Mouse (Mus musculus) cortical plate, adult 2 months (tissue): ENCODE results near the gene Psmc2. TPM values are rescaled to one million over a fixed set of nuclear protein-coding genes. Genes with fewer than 3 reads are reported as not detected.

ENCODE experiments used
- H3K27ac ChIP-seq: fragments of 200-500 bp; 2 replicates; pipeline ENCODE4 v1.5.1; 2012; ENCODE audit warnings: low read length, control low read depth, inconsistent platforms; ENCODE audit not compliant: insufficient read depth
- H3K4me1 ChIP-seq: fragments of 200-500 bp; 2 replicates; pipeline ENCODE4 v1.6.1; 2011; ENCODE audit warnings: low read length; ENCODE audit not compliant: control insufficient read depth, insufficient read depth
- H3K4me3 ChIP-seq: fragments of 200-500 bp; 2 replicates; pipeline ENCODE4 v1.5.1; 2011; ENCODE audit warnings: mild to moderate bottlenecking, low read length, control low read depth; ENCODE audit not compliant: insufficient read depth
- CTCF ChIP-seq: fragments of 200-500 bp; IDR thresholded peaks from 2 replicates; pipeline ENCODE4 v1.5.1; 2011; ENCODE audit warnings: mild to moderate bottlenecking, control low read depth, low read length; ENCODE audit not compliant: insufficient read depth; ENCODE audit errors: extremely low read depth
- POLR2A ChIP-seq: fragments of 200-500 bp; IDR thresholded peaks from 2 replicates; pipeline ENCODE4 v1.6.1; 2011; ENCODE audit warnings: mild to moderate bottlenecking, low read length, control low read depth; ENCODE audit not compliant: insufficient read depth; ENCODE audit errors: extremely low read depth
- polyA plus RNA-seq: library from polyadenylated mRNA; depleted of rRNA; stranded (reverse); fragments of >200 nt; gene quantifications from 2 replicates; pipeline ENCODE4 v1.2.3, GENCODE M21; 2012

Psmc2 gene
- polyA plus RNA-seq, 1 experiment: 93.8 TPM

DNA sequence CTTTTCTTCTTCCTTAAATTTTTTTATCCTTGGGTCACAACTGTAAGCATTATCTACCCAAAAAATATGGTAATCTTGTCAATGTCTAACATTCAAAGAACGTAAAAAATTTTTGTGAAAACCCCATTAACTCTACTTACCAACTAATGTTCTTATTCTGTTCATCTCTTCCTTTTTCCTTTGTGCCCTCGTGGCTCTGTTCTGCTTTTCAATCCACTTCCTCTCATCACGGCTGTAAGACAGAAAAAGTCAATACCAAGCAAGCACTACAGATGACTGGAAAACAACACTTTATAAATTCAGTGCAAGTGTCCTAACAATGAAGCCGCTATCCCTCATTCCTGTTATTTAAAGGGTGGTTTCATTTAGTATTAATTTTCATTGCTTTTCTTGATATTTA is 16.6 kb upstream of the Psmc2 start:
- TF ChIP-seq POLR2A: no peak
- no peak for TF ChIP-seq CTCF
- no peak overlapping the region for H3K27ac ChIP-seq
- H3K4me1 ChIP-seq: peaks cover 2% of the 10 kb centered on the region; the same call in 1 of the 2 replicates
- H3K4me3 ChIP-seq: no peak overlapping the region

DNA sequence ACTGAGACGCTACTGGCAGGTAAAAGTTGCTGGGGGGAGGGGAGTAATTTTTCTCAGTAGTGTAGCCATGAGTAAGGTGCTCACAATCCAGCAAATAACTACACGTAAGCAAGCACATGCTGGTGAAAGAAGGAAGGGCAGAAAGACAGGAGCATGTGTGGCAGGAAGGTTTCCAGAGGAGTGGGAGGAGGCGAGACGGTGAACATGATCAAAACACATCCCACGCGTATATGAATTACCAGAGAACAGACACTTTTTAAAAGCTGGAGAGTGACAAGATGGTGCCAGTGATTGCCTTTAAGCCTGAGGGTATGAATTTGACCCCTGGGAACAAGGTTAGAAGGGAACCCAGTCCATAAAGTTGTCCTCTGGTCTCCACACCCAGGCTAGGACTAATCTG is 15.2 kb upstream of the Psmc2 start:
- H3K4me3 ChIP-seq: no peak overlapping the region
- TF ChIP-seq CTCF (no peak), POLR2A (no peak)

DNA sequence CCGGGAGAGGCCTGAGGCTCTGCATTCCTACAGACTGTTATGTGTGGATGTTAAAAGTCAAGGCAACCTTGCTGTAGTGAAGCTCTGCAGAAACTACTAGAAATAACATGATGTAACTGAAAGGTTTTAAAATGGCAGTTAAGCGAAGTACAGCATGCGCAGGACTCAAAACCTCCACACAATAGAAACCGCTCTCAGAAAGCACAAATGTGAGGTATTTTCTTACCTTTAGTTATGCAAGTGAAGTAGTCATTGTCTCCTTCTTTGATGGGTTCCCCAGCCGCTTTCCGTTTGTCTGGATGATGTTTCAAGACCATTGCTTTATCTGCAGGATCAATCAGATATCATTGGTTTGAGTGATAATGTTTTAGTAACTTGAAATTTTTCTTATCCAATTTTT is 8.6 kb upstream of the Psmc2 start:
- Histone ChIP-seq H3K4me1 (no peaks in the 10 kb centered on the region), H3K27ac (no peak overlapping the region), H3K4me3 (no peak overlapping the region)
- no peak for TF ChIP-seq POLR2A
- TF ChIP-seq CTCF: no peak

More for the DNA sequence above, 15.2 kb upstream of the Psmc2 start:
- Histone ChIP-seq H3K27ac (no peak overlapping the region), H3K4me1 (peaks cover 2% of the 10 kb centered on the region; the same call in 1 of the 2 replicates)

DNA sequence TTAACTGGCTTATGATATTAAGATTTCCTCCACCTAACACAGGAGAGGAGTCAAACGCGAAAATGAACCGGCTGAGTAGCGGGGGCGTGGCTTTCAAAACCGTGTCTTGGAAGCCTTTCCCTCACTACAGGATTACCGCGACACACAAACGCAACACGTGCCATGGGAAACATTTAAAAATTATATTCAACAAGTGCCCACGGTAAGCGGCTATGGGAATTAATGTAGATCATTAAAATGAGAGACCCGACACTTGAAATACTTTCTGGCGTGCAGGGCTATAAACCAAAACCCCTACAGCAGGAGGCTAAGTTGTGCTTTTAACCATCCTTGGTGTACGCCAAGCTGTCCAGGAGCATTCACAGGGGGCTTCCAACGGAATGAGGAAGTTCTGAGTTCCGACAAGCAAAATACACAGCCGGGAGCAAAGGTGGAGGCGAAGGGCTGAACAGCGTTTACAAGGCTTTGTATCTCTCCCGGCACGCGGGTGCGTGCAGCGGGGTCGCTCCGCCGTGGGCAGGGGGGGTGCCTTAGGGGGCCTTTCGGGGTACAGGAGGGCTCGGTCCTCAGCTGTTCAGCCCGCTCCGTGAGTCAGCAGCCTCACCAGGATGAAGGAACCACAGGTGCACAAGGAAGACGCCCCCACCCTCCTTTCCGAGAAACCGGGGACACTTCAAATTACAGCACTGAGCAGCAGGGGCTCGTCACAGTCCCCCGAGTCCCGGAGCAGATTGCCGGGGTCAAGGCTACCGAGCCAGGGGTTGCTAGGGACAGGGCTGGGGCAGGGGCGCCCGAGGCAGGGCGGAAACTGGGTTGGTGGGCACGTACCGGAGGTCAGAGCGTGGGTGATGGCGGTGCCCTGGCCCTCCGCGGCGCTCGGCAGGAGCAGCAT is 676 bp upstream of the Psmc2 start:
- Histone ChIP-seq H3K4me1 (peaks cover 7% of the 10 kb centered on the region), H3K27ac (peak overlapping the region; percentile 84; the same call in 1 of the 2 replicates), H3K4me3 (peak overlapping the region; percentile 93)
- no peak for TF ChIP-seq POLR2A
- no peak for TF ChIP-seq CTCF

DNA sequence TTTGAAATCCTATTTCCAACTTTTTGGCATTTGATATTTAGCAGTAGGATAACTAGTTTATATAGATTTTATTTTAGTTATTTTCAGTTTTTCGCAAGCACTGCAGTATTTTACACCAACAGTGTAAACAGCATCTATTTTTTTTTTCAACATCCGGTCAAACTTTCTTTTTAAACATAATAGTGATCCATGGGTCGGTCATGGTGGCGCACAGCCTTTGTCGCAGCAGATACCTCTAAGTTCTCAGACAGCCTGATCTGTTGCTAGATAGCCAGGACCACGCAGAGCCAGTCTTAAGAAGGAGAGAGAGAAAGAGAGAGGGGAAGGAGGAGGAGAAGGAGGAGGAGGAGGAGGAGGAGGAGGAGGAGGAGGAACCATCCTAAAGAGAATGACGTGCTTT is 693 bp downstream of the Psmc2 start:
- peaks cover 7% of the 10 kb centered on the region for H3K4me1 ChIP-seq
- no peak overlapping the region for H3K27ac ChIP-seq
- TF ChIP-seq POLR2A (no peak), CTCF (no peak)
- no peak overlapping the region; the same call in 1 of the 2 replicates for H3K4me3 ChIP-seq

DNA sequence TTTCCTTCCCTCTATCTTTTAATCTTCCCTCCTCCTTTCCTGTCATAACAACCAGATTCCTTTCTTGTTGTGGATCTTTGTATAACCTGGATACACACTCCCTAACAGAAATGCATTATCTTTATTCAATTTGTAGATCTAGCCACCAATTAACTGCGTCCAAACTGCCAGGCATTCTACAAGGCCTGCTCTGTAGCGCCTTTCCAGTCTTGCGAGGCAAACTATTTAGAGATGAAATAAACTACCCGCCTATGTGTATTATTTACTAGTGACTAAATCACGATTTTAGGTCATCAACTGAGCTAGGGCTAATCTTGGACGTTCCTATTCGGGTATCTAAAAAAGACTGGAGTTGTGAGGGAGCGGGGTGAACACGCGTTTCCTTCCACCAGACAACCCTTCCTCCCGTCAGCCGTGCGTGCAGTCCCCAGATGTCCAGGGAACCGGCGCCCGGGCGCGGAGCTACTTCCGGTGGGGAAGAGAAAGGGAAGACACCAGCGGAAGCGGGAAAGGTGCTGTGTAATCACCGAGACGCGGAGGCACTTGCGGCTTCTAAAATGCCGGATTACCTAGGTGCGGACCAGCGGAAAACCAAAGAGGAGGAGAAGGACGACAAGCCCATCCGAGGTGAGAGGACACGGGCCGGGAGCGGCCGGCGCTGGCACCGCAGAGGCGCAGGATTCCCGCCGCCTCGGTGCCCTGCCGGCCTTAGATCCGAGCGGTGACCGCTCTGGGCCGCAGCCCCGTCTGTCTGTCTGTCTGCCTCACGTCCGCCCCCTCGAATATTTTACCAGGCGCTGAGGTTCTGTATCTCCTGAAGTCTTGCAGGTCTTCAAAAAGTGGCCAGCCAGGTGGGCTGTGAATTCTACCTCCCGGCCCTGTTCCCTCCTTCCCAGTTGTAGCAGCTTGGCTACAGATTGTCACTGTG is 1.4 kb downstream of the Psmc2 start:
- TF ChIP-seq CTCF (no peak), POLR2A (peak; percentile 85)
- Histone ChIP-seq H3K4me3 (peak overlapping the region; percentile 60), H3K4me1 (peaks cover 7% of the 10 kb centered on the region), H3K27ac (peak overlapping the region; percentile 87)

DNA sequence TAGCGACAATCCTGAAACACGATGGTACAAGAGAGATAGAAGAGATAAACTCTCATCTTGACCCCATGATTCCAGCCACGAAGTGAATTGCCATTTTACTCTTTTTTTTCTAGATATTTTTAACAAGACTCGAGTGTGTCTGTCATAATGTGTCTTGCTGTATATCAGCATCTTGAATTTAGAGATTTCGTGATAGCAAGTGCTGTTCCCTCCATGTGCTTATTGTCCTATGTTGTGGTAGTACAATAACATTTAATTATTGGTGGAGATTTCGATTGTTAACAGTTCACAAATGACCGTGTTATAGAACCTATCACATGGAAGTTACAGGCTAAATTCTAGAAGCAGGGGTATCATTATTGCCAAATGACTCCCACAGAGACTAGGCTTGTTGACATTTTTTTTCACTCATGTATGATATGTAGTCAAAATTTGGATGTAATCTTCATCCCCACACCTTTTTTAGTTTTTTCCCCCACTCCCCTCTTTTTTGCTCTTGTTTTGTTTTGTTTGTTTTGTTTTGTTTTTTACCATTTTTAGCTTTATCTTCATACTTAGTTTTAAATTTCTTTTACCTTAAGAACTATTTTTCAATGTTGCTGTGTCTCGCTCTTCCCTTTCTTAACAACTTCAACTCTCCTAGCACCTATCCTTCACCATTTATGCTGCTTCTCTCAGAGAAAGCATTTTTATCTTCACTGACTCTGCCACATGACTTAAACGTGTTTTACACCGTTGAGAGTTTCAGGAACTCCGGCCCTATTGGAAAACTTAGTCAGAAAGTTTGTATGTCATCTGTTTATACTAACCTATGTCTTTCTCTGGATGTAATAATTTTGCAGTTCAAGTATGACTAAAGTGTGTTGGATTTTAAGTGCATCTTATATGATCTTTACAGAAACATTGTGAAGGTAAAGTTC is 2.4 kb downstream of the Psmc2 start:
- no peak overlapping the region for H3K27ac ChIP-seq
- H3K4me1 ChIP-seq: peaks cover 7% of the 10 kb centered on the region
- TF ChIP-seq CTCF (no peak), POLR2A (no peak)
- peak overlapping the region; percentile 60 for H3K4me3 ChIP-seq

DNA sequence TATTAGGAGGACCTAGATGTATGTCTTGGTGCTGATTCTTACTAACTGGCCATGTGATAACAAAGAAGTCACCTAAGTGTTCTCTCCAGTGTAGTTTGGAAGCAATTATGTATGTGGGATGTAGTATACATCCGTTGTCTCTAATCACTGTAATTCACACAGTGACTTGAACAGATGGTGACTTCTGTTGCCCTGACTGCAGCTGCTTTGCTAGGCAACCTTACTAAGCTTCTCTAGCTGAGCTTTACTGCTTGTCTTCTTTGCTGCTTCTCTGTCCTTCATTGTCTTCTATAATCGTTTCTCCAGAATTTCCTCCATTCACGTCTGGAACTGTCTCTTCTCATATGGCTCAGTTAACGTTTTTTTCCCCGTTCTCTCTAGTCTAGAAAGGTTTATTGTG is 4.0 kb downstream of the Psmc2 start:
- no peak for TF ChIP-seq POLR2A
- TF ChIP-seq CTCF: no peak
- H3K4me3 ChIP-seq: no peak overlapping the region

More for the DNA sequence above, 4.0 kb downstream of the Psmc2 start:
- H3K4me1 ChIP-seq: peaks cover 7% of the 10 kb centered on the region
- H3K27ac ChIP-seq: no peak overlapping the region
